Mouse (Mus musculus) C2C12 (cell line): ENCODE results near the gene Ly9.

Source experiments
- CEBPB ChIP-seq: IDR thresholded peaks from one replicate; pipeline ENCODE4 v1.6.1; 2011; ENCODE audit warnings: low read depth, mild to moderate bottlenecking, control low read depth, moderate library complexity
- CTCF ChIP-seq: IDR thresholded peaks from one replicate; pipeline ENCODE4 v1.5.1; 2011; ENCODE audit not compliant: control insufficient read depth, insufficient read depth, insufficient read length
- MYOD1 ChIP-seq: IDR thresholded peaks from one replicate; pipeline ENCODE4 v1.6.1; 2011; ENCODE audit warnings: low read depth; ENCODE audit not compliant: control insufficient read depth, insufficient read length
- MYOG ChIP-seq: IDR thresholded peaks from one replicate; pipeline ENCODE4 v1.6.1; 2011; ENCODE audit not compliant: control insufficient read depth, insufficient read length; ENCODE audit errors: extremely low read depth
- USF1 ChIP-seq: IDR thresholded peaks from one replicate; pipeline ENCODE4 v1.6.1; 2011; ENCODE audit warnings: low read depth, mild to moderate bottlenecking, control low read depth, moderate library complexity

DNA sequence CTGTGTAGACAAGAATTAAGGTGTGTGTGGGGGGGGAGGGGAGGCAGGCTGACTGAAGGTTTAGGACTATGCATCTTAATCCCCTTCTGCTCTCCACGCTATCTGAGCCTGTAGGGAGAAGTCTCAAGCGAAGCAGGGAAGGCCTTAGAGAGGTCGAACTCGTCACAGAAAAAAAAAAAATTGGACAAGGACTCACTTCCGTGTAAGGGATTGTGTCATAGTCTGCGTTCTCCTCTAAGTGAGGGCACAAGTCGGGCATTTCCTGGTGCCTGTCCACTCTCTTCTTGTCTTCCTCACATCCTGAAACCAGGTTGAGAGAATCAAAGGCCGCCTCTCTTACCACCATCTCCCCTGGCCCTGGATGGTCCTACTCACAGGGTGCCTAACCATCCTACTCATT, 29.9 kb upstream of the Ly9 start:
- TF ChIP-seq CTCF, result no peak
- no peak for TF ChIP-seq USF1
- TF ChIP-seq CEBPB, result no peak
- no peak for TF ChIP-seq MYOD1
- no peak for TF ChIP-seq MYOG
